Mouse (Mus musculus): Measurements from ENCODE around the gene Msh5. TPM values are rescaled to one million over a fixed set of nuclear protein-coding genes. Genes with fewer than 3 reads are reported as not detected.

Msh5 gene
- polyA plus RNA-seq, 1 experiment = 10.9 TPM

- Histone ChIP-seq H3K36me3 (replicated peaks; ENCODE audit: low read length) (peaks cover 2% of the 10 kb centered on the region), H3K4me1 (peaks cover 29% of the 10 kb centered on the region), H3K9me3 (no peaks in the 10 kb centered on the region), H3K4me3 (replicated peaks) (no peak overlapping the region), H3K27me3 (replicated peaks) (peaks cover 8% of the 10 kb centered on the region)
- TF ChIP-seq FLI1 (IDR thresholded peaks at IDR 0.05; ENCODE audit: low read length) = no peak
- TF ChIP-seq GATA1 (IDR thresholded peaks at IDR 0.05; ENCODE audit: borderline replicate concordance, low read length) = no peak
These were observed 66.9 kb downstream of the Msh5 start for GRCm38 (mm10) chr17:34979631-34980030.

Other genes starting within 250 kb of the Msh5 start
- not detected in 2 replicates for gene Cyp21a1, start 242.2 kb downstream of the Msh5 start, polyA plus RNA-seq (2012; ENCODE audit: insufficient read depth, low replicate concordance)
- 44.3 and 85.0 TPM in 2 replicates for gene Stk19, start 209.8 kb downstream of the Msh5 start, polyA plus RNA-seq (2012; ENCODE audit: insufficient read depth, low replicate concordance)
- gene Dxo, start 209.7 kb downstream of the Msh5 start, polyA plus RNA-seq (2012; ENCODE audit: insufficient read depth, low replicate concordance) = 61.9 and 137 TPM in 2 replicates
- gene Skiv2l, start 196.5 kb downstream of the Msh5 start, polyA plus RNA-seq (2012; ENCODE audit: insufficient read depth, low replicate concordance) = 25.1 and 27.6 TPM in 2 replicates
- gene Nelfe, start 196.4 kb downstream of the Msh5 start, polyA plus RNA-seq (2012; ENCODE audit: insufficient read depth, low replicate concordance) = 67.5 and 220 TPM in 2 replicates
- 0.54 TPM in 1 of 2 replicates, not detected in the other for gene Cfb, start 184.2 kb downstream of the Msh5 start, polyA plus RNA-seq (2012; ENCODE audit: insufficient read depth, low replicate concordance)
- 6.7 and 15.4 TPM in 2 replicates for gene Zbtb12, start 167.3 kb downstream of the Msh5 start, polyA plus RNA-seq (2012; ENCODE audit: insufficient read depth, low replicate concordance)
- not detected in 2 replicates for gene Gm20547, start 164.7 kb downstream of the Msh5 start, polyA plus RNA-seq (2012; ENCODE audit: insufficient read depth, low replicate concordance)
- gene C2, start 148.5 kb downstream of the Msh5 start, polyA plus RNA-seq (2012; ENCODE audit: insufficient read depth, low replicate concordance) = 3.0 and 6.0 TPM in 2 replicates
- gene Ehmt2, start 148.3 kb downstream of the Msh5 start, polyA plus RNA-seq (2012; ENCODE audit: insufficient read depth, low replicate concordance) = 356 and 543 TPM in 2 replicates
- not detected in 2 replicates for gene Slc44a4, start 132.3 kb downstream of the Msh5 start, polyA plus RNA-seq (2012; ENCODE audit: insufficient read depth, low replicate concordance)
- 12.4 and 41.3 TPM in 2 replicates for gene Neu1, start 115.5 kb downstream of the Msh5 start, polyA plus RNA-seq (2012; ENCODE audit: insufficient read depth, low replicate concordance)
- 4.5 and 7.2 TPM in 2 replicates for gene Hspa1b, start 87.5 kb downstream of the Msh5 start, polyA plus RNA-seq (2012; ENCODE audit: insufficient read depth, low replicate concordance)
- not detected in 2 replicates for gene Gm20481, start 76.8 kb downstream of the Msh5 start, polyA plus RNA-seq (2012; ENCODE audit: insufficient read depth, low replicate concordance)
- gene Hspa1a, start 74.6 kb downstream of the Msh5 start, polyA plus RNA-seq (2012; ENCODE audit: insufficient read depth, low replicate concordance) = 1.5 and 2.0 TPM in 2 replicates
- gene Hspa1l, start 74.0 kb downstream of the Msh5 start, polyA plus RNA-seq (2012; ENCODE audit: insufficient read depth, low replicate concordance) = not detected in 2 replicates
- 64.3 and 95.0 TPM in 2 replicates for gene Lsm2, start 64.9 kb downstream of the Msh5 start, polyA plus RNA-seq (2012; ENCODE audit: insufficient read depth, low replicate concordance)
- 188 and 650 TPM in 2 replicates for gene Vars, start 45.8 kb downstream of the Msh5 start, polyA plus RNA-seq (2012; ENCODE audit: insufficient read depth, low replicate concordance)
- 0.38 and 0.40 TPM in 2 replicates for gene Vwa7, start 30.2 kb downstream of the Msh5 start, polyA plus RNA-seq (2012; ENCODE audit: insufficient read depth, low replicate concordance)
- gene Sapcd1, start 18.7 kb downstream of the Msh5 start, polyA plus RNA-seq (2012; ENCODE audit: insufficient read depth, low replicate concordance) = 4.1 and 5.4 TPM in 2 replicates
- 244 and 373 TPM in 2 replicates for gene Clic1, start 3.2 kb upstream of the Msh5 start, polyA plus RNA-seq (2012; ENCODE audit: insufficient read depth, low replicate concordance)
- gene Ddah2, start 12.3 kb upstream of the Msh5 start, polyA plus RNA-seq (2012; ENCODE audit: insufficient read depth, low replicate concordance) = 30.5 and 36.5 TPM in 2 replicates
- 14.8 and 15.5 TPM in 2 replicates for gene Ly6g6c, start 18.6 kb upstream of the Msh5 start, polyA plus RNA-seq (2012; ENCODE audit: insufficient read depth, low replicate concordance)
- 53.5 and 66.3 TPM in 2 replicates for gene Mpig6b, start 19.4 kb upstream of the Msh5 start, polyA plus RNA-seq (2012; ENCODE audit: insufficient read depth, low replicate concordance)
- not detected in 2 replicates for gene Ly6g6e, start 30.2 kb upstream of the Msh5 start, polyA plus RNA-seq (2012; ENCODE audit: insufficient read depth, low replicate concordance)
- gene Ly6g6d, start 31.3 kb upstream of the Msh5 start, polyA plus RNA-seq (2012; ENCODE audit: insufficient read depth, low replicate concordance) = 79.9 and 106 TPM in 2 replicates
- gene Ly6g6f, start 38.9 kb upstream of the Msh5 start, polyA plus RNA-seq (2012; ENCODE audit: insufficient read depth, low replicate concordance) = 517 and 745 TPM in 2 replicates
- 211 and 290 TPM in 2 replicates for gene Abhd16a, start 42.5 kb upstream of the Msh5 start, polyA plus RNA-seq (2012; ENCODE audit: insufficient read depth, low replicate concordance)
- not detected in 2 replicates for gene Ly6g5c, start 61.5 kb upstream of the Msh5 start, polyA plus RNA-seq (2012; ENCODE audit: insufficient read depth, low replicate concordance)
- 0.23 TPM in 1 of 2 replicates, not detected in the other for gene Ly6g5b, start 68.7 kb upstream of the Msh5 start, polyA plus RNA-seq (2012; ENCODE audit: insufficient read depth, low replicate concordance)
- gene Gpank1, start 74.7 kb upstream of the Msh5 start, polyA plus RNA-seq (2012; ENCODE audit: insufficient read depth, low replicate concordance) = 46.5 and 57.4 TPM in 2 replicates
- gene Csnk2b, start 75.3 kb upstream of the Msh5 start, polyA plus RNA-seq (2012; ENCODE audit: insufficient read depth, low replicate concordance) = 75.6 and 82.2 TPM in 2 replicates
- gene D17H6S53E, start 79.6 kb upstream of the Msh5 start, polyA plus RNA-seq (2012; ENCODE audit: insufficient read depth, low replicate concordance) = 3.2 and 6.1 TPM in 2 replicates
- not detected in 2 replicates for gene Apom, start 85.3 kb upstream of the Msh5 start, polyA plus RNA-seq (2012; ENCODE audit: insufficient read depth, low replicate concordance)
- 613 and 1,584 TPM in 2 replicates for gene Bag6, start 88.4 kb upstream of the Msh5 start, polyA plus RNA-seq (2012; ENCODE audit: insufficient read depth, low replicate concordance)
- 1,080 and 3,273 TPM in 2 replicates for gene Prrc2a, start 118.2 kb upstream of the Msh5 start, polyA plus RNA-seq (2012; ENCODE audit: insufficient read depth, low replicate concordance)
- gene Aif1, start 129.3 kb upstream of the Msh5 start, polyA plus RNA-seq (2012; ENCODE audit: insufficient read depth, low replicate concordance) = 2.5 and 22.3 TPM in 2 replicates
- gene Lst1, start 141.7 kb upstream of the Msh5 start, polyA plus RNA-seq (2012; ENCODE audit: insufficient read depth, low replicate concordance) = 5.9 and 24.8 TPM in 2 replicates
- 12.1 TPM in 1 of 2 replicates, not detected in the other for gene Ltb, start 147.7 kb upstream of the Msh5 start, polyA plus RNA-seq (2012; ENCODE audit: insufficient read depth, low replicate concordance)
- 2.9 and 3.5 TPM in 2 replicates for gene Tnf, start 155.3 kb upstream of the Msh5 start, polyA plus RNA-seq (2012; ENCODE audit: insufficient read depth, low replicate concordance)
- gene Lta, start 158.6 kb upstream of the Msh5 start, polyA plus RNA-seq (2012; ENCODE audit: insufficient read depth, low replicate concordance) = 0.85 TPM in 1 of 2 replicates, not detected in the other
- gene Gm16181, start 174.1 kb upstream of the Msh5 start, polyA plus RNA-seq (2012; ENCODE audit: insufficient read depth, low replicate concordance) = not detected in 2 replicates
- gene Atp6v1g2, start 186.9 kb upstream of the Msh5 start, polyA plus RNA-seq (2012; ENCODE audit: insufficient read depth, low replicate concordance) = 0.86 TPM in 1 of 2 replicates, not detected in the other
- 31.8 and 57.1 TPM in 2 replicates for gene Nfkbil1, start 189.0 kb upstream of the Msh5 start, polyA plus RNA-seq (2012; ENCODE audit: insufficient read depth, low replicate concordance)
- 83.5 and 158 TPM in 2 replicates for gene Ddx39b, start 195.0 kb upstream of the Msh5 start, polyA plus RNA-seq (2012; ENCODE audit: insufficient read depth, low replicate concordance)
- gene H2-D1, start 216.0 kb upstream of the Msh5 start, polyA plus RNA-seq (2012; ENCODE audit: insufficient read depth, low replicate concordance) = 170 and 362 TPM in 2 replicates

Data from megakaryocyte, embryonic 14.5 days (primary cell).